Mouse (Mus musculus) ES-E14 (cell line): ENCODE measurements at regions not wholly inside any gene's neighbourhood (a gene's known extent, or its start where the extent isn't known, plus 50 kb on each side); places are given as distances from the start of the nearest gene placed in this dataset.

Source experiments
- DNase-seq: peaks from one replicate; pipeline ENCODE4 v3.0.0-alpha.2; 2013; ENCODE audit warnings: low read depth, low spot score
- H3K27ac ChIP-seq: 2 replicates; pipeline ENCODE4 v1.5.1; 2012; ENCODE audit warnings: low read depth, mild to moderate bottlenecking, low read length, moderate library complexity, mixed read lengths; ENCODE audit not compliant: poor library complexity, insufficient read depth, severe bottlenecking
- H3K36me3 ChIP-seq: 2 replicates; pipeline ENCODE4 v1.6.1; 2012; ENCODE audit warnings: mild to moderate bottlenecking, low read length, moderate library complexity, mixed read lengths; ENCODE audit not compliant: control insufficient read depth, poor library complexity, insufficient read depth, severe bottlenecking
- H3K4me1 ChIP-seq, 2 experiments: fragments of 150-350 bp in 1 of 2; sonication (generic) in 1 of 2; 2 replicates each; pipeline ENCODE4 v1.6.1; 2012; ENCODE audit warnings: low read length in 2 of 2, mild to moderate bottlenecking in 1 of 2, mixed read lengths in 1 of 2; ENCODE audit not compliant: control insufficient read depth in 2 of 2, insufficient read depth in 2 of 2, poor library complexity in 1 of 2
- H3K4me3 ChIP-seq, 2 experiments: fragments of 150-350 bp in 1 of 2; sonication (generic) in 1 of 2; 2 replicates each; pipeline ENCODE4 v1.5.1; 2012; ENCODE audit warnings: low read length in 2 of 2, low read depth in 1 of 2, mild to moderate bottlenecking in 1 of 2, mixed read lengths in 1 of 2; ENCODE audit not compliant: insufficient read depth in 1 of 2, poor library complexity in 1 of 2, severe bottlenecking in 1 of 2
- H3K9ac ChIP-seq: 2 replicates; pipeline ENCODE4 v1.6.1; 2012; ENCODE audit warnings: low read depth, mild to moderate bottlenecking, low read length, mixed read lengths; ENCODE audit not compliant: poor library complexity, insufficient read depth, severe bottlenecking
- H3K9me3 ChIP-seq: fragments of 150-350 bp; sonication (generic); 2 replicates; pipeline ENCODE4 v1.6.1; 2012; ENCODE audit warnings: low read depth, mild to moderate bottlenecking, low read length; ENCODE audit not compliant: control insufficient read depth, insufficient read depth
- CHD2 ChIP-seq: IDR thresholded peaks from 2 replicates; pipeline ENCODE4 v1.6.1; 2014; ENCODE audit warnings: mild to moderate bottlenecking, low read depth, low read length, inconsistent platforms
- HCFC1 ChIP-seq: IDR thresholded peaks from 2 replicates; pipeline ENCODE4 v1.6.1; 2012; ENCODE audit warnings: low read length, inconsistent platforms, borderline replicate concordance; ENCODE audit not compliant: insufficient read depth
- MAFK ChIP-seq: IDR thresholded peaks from 2 replicates; pipeline ENCODE4 v1.6.1; 2014; ENCODE audit warnings: mild to moderate bottlenecking, low read depth, low read length, inconsistent platforms; ENCODE audit not compliant: insufficient read depth
- ZC3H11A ChIP-seq: IDR thresholded peaks from 2 replicates; pipeline ENCODE4 v1.6.1; 2012; ENCODE audit warnings: low read depth, mild to moderate bottlenecking, inconsistent platforms, low read length, borderline replicate concordance
- ZNF384 ChIP-seq: IDR thresholded peaks from 2 replicates; pipeline ENCODE4 v1.6.1; 2012; ENCODE audit warnings: low read depth, low read length, inconsistent platforms
- in situ Hi-C, 2 experiments: fragments of 600-800 bp; cut with MboI; formaldehyde crosslinking; loops; one replicate each; pipeline ENCODE4 v1.15.1; 2025; ENCODE audit warnings: low sequenced_read_pairs in 2 of 2, inconsistent platforms in 1 of 2; ENCODE audit not compliant: unreplicated experiment in 2 of 2

- H3K36me3 ChIP-seq = no peaks in the 10 kb centered on the region
These were observed 246.6 kb downstream of the Agtpbp1 start for GRCm38 (mm10) chr13:59338436-59338835.

GRCm38 (mm10) chr13:59323933-59324332, 261.1 kb downstream of the Agtpbp1 start:
- in situ Hi-C loops = no loop called here
- TF ChIP-seq ZC3H11A (no peak), CHD2 (no peak)
- H3K27ac ChIP-seq = no peak overlapping the region
- no peak overlapping the region for H3K9ac ChIP-seq
- no peak overlapping the region for H3K4me3 ChIP-seq
- no peaks in the 10 kb centered on the region for H3K9me3 ChIP-seq
- DNase-seq = no peak
- peaks cover 0 to 8% of the 10 kb centered on the region in 2 experiments; a peak in 2 of 4 replicates for H3K4me1 ChIP-seq
- no peaks in the 10 kb centered on the region for H3K36me3 ChIP-seq

More at GRCm38 (mm10) chr13:59338436-59338835, 246.6 kb downstream of the Agtpbp1 start:
- TF ChIP-seq CHD2 (no peak), MAFK (no peak), HCFC1 (no peak), ZNF384 (no peak), ZC3H11A (no peak)
- in situ Hi-C loops = no loop called here
- Histone ChIP-seq H3K9ac (no peak overlapping the region), H3K9me3 (no peaks in the 10 kb centered on the region), H3K4me3 (no peak overlapping the region), H3K4me1 (no peaks in the 10 kb centered on the region), H3K27ac (no peak overlapping the region)
- DNase-seq = no peak

GRCm38 (mm10) chr13:59323441-59323840, 261.6 kb downstream of the Agtpbp1 start:
- Histone ChIP-seq H3K27ac (no peak overlapping the region), H3K36me3 (no peaks in the 10 kb centered on the region), H3K4me1 (peaks cover 0 to 8% of the 10 kb centered on the region in 2 experiments; a peak in 2 of 4 replicates), H3K4me3 (no peak overlapping the region), H3K9me3 (no peaks in the 10 kb centered on the region), H3K9ac (no peak overlapping the region)
- TF ChIP-seq HCFC1 = no peak
- TF ChIP-seq ZC3H11A = no peak
- no peak for TF ChIP-seq MAFK
- TF ChIP-seq ZNF384 = no peak
- no peak for TF ChIP-seq CHD2
- in situ Hi-C loops = no loop called here
- no peak for DNase-seq

GRCm38 (mm10) chr13:59320261-59320660, 264.8 kb downstream of the Agtpbp1 start:
- TF ChIP-seq MAFK (no peak), CHD2 (no peak), ZNF384 (no peak), HCFC1 (no peak), ZC3H11A (no peak)
- in situ Hi-C loops = no loop called here
- DNase-seq = no peak
- H3K4me1 ChIP-seq = peaks cover 0 to 8% of the 10 kb centered on the region in 2 experiments; a peak in 2 of 4 replicates
- no peaks in the 10 kb centered on the region for H3K36me3 ChIP-seq
- no peak overlapping the region for H3K9ac ChIP-seq
- H3K27ac ChIP-seq = no peak overlapping the region
- H3K9me3 ChIP-seq = no peaks in the 10 kb centered on the region
- H3K4me3 ChIP-seq = no peak overlapping the region

DNA sequence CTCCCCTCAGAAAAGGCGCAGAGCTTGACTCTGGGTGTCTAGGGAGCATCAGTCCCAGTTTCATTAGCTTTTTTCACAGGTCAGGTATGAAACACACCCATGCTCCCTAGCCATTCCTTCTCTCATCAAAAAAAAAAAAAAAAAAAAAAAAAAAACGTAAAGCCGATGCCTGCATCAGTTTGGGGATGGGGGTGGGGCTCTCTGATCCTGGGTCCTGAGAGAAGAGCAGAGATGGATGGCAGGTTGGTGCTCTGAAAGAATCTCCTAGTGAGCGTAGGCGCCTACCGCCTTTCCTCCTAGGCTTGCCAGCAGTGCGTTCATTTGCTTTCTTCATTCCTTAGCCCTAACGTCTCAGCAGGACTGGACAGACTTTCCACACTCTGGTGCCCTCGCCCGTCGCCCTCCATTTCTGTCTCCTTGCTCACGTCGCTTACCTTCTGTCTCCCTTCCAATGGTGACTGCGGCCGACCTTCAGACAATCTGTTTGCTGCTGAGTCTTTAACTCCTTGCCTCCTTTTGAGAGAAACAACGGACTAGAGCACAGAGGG, 267.5 kb downstream of the Agtpbp1 start:
- peak; percentile 58; the same call in 1 of the 2 replicates for TF ChIP-seq ZNF384
- TF ChIP-seq HCFC1 = no peak
- TF ChIP-seq ZC3H11A = no peak
- TF ChIP-seq MAFK = no peak
- TF ChIP-seq CHD2 = no peak
- Histone ChIP-seq H3K36me3 (no peaks in the 10 kb centered on the region), H3K9me3 (no peaks in the 10 kb centered on the region), H3K4me1 (peaks cover 0 to 8% of the 10 kb centered on the region in 2 experiments; a peak in 2 of 4 replicates), H3K9ac (no peak overlapping the region), H3K27ac (peak overlapping the region; percentile 19; the same call in 1 of the 2 replicates), H3K4me3 (no peak overlapping the region)
- no peak for DNase-seq
- in situ Hi-C loops = no loop called here
